Mouse (Mus musculus) c-Kit-negative CD71-positive TER-119-positive erythroid progenitor cells, embryonic 14.5 days (primary cell): Measurements from ENCODE around the gene Plin4.

Experiments used
- DNase-seq: peaks from one replicate; pipeline ENCODE4 v3.0.0-alpha.2; 2013; ENCODE audit warnings: low read depth, low spot score

Plin4 gene

DNA sequence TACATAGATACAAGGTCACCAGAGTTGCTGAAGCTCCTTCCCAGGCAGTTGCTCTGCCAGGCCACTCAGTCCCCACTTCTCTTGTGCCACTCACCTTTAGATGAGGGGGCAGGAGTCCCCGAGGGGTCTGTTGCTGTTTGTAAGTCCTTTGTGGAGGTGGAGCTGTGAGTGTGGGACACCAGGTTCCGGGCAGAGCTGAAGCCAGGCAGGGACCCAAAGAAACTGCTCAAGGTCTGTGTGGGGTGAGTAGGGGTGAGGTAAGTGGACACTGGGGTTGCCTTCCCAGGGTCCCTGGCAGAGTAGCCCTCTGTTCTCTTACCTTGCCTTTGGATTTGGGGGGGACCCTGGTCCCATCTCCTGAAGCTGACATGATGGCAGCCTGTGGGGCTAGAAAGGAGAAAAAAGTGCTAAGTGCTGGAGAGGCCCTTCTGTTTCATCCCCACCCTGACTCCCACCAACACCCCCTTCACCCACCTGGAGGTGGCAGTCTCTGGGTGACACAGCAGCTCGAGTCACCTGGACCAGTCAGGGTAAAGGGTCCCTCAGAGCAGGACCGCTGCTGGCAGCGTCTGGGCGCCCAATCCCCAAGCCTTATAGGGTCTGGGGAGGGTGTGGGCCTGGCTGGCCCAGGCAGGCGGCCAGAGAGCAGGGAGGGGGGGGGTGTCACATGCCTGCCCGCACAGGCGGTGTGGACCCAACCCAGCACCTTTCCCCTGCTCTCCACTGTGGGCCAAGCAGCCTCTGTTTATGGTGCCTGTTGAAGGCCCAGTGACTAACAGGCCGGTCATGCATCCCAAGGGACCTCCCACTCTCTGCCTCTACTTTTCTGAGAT, at the start of gene Plin4:
Gene Plin4, minus strand, starts transcription at position 585 of the 833 bp plus-strand sequence.
- no peak for DNase-seq

DNA sequence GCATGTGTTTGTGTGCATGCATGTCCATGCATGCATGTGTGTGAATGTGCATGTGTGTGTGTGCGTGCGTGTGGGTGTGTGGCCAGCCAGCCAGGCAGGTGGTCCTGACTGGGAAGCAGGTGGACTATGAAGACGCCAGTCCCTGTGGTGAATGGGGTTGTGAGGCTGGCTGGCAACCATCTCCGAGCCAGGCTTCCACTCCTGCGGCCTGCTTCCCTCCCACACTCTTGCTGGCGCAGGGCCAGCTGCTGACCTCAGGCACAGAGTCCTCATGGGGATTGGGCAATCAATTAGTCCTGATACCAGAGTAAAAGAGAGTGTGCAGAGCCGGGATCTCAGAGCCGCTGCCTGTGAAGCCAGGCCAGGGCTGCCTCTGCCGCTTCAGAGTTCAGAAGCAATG, 44.0 kb upstream of the Plin4 start:
- no peak for DNase-seq

DNA sequence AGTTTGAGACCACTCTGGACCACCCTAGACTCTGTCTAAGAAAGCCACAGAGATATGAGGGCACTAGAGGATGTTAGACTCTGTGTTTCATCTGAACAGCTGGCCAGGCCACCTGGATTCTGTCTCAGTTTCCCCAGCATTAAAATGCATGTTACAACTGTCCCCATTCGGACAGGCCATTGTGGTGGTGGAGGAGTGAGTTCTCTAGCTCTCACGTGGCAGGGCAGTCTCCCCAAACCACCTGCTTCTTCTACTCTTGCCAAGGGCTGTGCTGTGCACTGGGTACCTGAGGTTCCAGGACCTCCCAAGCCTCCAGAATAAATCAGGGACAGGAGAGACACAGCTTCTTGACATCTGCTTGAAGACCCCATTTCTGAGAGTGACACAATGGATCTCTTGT, 40.3 kb upstream of the Plin4 start:
- no peak for DNase-seq

DNA sequence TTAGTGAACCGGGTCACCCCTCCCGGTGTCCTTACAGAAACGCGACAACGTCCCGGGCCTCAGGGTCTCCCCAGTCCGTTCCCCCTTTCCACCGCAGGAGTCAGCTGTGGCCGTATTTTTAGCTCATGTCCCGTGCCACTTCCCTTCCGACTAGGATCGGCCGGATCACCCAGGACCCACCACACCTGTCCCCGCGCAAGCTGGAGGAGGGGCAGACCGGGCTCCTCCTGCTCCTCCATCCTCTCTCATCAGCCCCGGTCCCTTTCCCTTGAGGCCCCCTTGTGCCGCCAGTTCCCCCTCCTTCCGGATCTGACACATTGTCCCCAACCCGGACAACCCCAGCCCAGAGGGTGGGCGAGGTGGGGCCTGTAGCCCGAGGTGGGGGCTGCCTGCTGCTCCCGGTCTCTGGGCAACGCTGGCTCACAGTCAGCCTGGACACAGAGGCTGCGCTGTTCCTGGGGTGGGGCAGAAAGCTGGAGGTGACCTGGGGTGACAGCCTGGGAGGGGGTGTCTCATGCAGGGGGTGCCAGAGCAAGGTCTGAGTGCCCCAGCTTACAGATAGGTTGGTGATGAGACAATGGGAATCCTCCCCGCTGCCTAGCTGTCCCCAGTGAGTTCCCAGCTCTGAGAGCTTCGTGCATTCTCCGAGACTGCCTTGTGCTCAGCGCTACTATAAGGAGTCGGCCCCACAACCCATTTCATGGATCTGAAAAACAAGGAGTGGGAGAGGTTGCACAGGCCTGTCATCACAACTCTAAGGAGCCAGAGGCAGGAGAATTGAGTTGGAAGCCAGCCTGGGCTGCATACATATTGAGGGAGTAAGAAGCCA, 39.4 kb upstream of the Plin4 start:
- no peak for DNase-seq

DNA sequence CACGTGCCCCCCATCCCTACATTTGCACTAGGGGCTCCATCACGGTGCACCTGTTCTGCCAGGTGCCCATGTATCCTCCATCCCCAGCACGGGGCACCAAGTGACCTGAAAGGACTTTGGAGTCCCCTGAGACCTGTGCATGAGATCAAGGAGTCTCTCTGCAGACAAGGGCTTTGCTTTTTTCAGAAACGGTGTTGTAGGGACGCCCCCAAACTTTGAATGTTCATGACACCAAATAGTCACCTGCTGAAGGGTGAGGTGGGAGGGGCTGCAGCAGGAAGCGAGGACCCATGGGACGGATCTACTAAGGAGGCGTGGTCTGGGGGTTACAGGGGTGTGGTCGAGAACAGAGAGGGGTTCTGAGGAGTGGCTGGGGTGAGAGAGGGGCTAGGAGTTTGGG, 38.7 kb upstream of the Plin4 start:
- no peak for DNase-seq

DNA sequence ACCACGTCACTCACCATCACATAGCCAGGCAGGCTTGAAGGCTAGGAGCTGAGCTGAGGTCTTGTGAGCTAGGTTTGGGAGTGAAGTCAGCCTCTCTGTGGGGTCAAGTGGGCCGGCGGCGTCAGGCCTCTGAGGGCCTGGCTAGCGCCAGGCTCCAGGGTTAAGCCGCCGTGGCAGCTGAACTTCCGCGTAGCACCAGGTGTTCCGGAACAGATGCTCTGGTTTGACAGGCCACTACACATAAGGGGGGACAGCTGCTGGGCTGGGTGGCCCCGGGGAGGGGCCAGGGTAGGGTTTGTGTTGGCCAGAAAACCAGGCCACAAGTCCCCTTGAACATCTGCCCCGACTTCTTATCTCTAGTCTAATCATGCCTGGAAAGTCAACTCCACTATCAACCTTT, 37.8 kb upstream of the Plin4 start:
- no peak for DNase-seq

DNA sequence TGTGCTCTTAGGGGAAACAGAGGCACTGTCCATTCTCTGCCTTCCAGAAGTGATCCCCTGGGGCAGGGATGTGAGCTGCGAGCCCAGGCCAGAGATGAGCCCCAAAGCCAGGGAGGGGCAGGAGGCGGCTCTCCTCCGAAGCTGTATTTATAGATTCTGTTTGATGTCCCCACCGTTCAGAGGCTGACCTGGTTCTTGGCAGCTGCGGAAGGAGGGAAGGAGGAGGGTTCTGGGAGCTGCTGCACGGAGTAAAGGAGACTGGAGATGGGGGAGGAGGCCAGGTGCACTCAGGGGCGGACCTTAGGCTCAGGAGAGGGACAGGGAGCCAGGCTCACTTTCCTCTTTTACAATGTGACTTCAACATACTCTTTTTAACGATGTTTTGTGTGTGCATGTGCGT, 36.5 kb upstream of the Plin4 start:
- DNase-seq: no peak

DNA sequence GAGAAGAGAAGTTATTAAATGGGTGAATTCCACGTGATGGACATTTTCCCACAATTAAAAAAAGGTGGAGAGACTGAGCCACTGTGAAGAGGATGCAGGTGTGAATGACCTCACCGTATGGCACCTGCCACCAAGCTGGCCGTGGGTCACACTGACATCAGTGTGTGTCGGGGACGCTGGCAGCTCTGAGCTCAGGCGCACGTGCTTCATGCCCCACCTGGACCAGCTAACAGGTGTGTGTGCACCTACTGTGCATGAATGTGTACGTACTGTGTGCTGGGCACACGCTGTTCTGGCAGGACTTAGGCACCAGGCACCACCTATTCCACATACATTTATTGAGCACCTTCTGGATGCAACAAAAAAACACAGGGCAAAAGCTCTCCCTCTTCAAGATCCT, 34.9 kb upstream of the Plin4 start:
- no peak for DNase-seq

DNA sequence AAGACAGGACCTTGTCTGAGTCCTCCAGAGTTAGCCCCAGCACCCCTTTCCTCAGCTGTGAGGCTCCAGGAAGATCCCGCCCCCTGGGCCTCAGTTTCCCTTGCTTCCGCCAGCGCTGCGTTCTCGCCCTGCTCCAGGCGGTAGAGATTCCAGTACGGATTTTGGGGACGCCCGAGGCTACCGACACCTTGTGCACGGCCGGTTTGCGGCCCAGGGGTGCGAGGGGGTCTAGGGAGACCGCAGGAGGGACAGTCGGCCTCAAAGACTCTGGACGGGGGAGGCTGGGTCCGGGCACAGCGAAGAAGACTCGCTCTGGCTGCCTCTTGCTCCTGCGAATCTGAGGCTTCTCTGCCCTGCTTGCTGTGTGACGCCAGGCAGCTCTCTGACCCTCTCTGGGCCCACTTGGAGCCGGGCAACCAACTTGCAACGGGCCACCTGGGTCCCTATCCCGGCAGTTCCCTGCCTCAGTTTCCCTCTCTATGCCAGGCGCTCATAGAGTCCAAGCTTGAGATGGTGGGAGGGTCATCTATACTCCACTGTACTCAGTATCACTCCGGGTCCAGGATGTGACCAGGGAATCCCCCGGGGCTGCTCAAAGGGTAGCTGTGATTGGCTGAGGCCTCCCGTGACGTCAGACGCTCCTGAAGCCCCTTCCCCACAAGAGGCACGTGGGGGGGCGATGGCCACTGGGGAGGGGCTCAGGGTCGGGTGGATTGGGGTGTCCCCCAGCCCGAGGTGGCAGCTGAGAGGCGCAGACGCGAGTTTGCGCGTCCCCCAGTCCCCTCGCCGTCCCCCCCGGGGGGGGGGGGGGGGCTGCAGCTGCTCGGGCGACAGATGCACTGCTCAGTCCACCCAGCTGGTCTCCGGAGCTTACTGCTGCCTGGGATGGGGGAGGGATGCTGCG, 32.4 kb upstream of the Plin4 start:
- DNase-seq: no peak

DNA sequence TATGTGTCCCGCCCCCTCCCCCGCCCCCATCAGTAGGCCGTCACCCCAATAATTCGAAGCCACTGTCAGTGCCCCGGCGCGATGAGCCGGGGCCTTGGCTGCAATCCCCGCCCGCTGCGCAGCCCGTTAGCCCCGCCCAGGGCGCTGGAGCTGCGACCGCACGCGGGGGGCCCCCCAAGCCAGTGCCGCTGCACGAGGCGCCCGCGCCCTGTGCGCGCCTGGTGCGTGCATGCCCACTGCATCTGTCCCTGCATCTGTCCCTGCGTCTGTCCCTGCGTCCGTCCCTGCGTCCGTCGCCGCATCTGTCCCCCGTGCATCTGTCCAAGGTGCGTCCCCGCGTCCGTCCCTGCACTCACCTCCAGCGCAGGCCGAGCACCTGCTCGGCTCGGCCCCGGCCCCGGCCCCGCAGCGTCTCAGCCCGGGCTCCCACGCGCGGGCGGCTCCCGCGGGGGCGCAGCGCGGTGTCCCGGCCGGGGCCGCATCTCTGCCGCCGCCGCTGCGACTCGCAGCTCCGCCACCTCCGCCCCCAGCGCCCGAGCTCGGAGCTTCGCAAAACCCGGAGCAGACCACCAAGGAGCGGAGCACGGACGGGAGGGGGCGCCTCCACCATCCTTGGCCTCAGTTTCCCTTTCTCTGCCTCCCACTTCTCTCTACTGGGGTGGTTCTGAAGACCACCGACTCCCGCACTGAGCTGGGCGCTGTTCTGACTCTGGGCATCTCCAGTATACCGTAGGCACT, 30.4 kb upstream of the Plin4 start, which contains the start of gene Sema6b:
Gene Sema6b, minus strand, starts transcription at position 486 of the 738 bp plus-strand sequence.
- DNase-seq: no peak

DNA sequence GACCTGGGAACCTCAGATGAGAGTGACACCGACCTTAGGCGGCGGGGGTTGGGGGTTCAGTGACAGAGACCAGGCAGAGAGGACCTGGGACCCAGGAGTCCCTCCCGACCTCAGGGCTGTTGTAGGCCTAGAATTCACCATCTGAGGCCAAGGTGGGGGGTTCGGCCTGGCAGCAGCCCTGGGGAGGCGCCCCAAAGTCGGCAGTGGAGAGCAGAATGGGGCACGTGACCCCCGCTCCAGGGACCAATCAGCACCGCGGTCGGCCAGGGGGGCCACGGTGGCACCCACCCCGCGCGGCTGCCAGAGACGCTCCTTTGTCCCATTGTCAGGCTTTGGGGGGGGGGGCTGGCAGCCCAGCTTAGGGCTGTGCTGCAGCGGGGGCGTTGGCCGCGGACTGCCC, 29.8 kb upstream of the Plin4 start:
- DNase-seq: no peak

DNA sequence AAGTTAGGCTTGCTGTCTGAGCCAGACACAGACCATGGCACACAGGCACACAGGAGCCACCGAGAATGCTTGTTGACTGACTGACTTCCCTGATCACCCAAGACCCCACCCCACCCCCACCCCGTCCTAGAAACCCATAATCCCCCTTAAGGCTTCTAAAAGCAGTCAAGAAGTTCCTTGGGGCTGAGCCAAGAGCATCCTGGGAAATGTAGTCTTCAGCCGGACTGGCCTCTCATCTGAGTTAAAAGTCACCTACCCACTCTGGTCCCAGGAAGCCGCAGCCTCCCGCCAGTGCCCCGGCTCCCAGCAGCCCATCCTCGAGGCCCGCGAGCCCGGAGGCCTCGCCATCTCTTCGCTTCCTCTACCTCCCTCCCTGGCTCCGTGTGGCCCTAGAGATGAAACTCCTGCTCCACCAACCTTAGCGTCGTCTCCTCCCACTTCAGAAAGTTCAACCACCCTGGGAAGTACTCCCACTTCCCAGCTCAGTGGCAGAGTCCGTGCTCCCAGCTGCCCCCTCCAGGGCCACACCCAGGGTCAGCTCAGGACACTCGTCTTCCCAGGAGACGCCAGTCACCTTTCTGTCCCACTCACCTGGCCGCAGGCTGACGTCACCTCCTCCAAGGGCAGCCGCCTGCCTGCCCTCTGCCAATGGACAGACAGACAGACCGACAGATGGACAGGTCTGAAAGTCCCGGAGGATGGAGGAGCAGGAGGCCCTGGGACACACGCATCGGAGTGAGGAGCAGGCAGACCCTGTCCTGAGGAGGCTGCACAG, 28.4 kb upstream of the Plin4 start:
- no peak for DNase-seq

DNA sequence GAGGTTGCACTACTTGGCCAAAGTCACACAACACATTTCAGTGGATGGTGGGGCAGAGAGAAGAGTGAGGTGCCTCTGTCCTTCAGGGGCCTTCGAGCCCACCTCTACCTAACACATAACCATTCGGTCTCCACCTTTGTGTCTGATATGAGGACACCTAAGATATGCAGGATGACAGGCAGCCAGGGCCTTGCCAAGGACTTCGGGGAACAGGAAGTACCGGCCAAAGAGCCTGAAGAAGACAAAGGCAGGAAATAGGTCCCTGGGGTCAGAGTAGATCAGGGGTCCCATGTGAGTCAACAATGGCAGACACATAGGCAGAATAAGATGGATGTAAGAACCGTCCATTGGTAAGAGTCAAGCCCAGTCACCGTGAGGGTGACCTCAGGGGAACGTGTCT, 27.0 kb upstream of the Plin4 start:
- no peak for DNase-seq

DNA sequence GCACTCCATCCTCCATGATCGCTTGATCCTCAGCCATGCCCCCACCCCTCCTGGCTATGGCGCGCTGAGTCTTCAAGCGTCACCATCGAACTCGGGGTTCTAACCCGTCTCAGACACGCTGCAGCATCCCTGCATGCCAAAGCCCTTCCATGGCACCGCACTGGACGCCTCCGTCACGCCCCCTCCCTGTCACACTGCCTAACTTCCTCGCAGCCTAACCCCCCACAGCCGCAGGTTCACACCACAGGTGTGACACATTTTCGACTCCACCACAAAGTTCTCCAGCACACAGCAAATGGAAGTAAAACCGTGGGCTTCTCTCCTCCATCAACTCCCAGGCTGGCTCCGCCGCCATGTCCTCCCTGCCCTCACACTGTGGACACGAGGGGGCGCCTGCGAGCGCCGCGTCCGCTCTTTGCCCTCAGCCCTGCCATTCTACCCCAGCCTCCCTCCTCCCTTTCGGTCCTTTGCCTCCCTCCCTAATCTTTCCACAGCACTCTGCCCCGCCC, 24.9 kb upstream of the Plin4 start:
- DNase-seq: peak; percentile 37

DNA sequence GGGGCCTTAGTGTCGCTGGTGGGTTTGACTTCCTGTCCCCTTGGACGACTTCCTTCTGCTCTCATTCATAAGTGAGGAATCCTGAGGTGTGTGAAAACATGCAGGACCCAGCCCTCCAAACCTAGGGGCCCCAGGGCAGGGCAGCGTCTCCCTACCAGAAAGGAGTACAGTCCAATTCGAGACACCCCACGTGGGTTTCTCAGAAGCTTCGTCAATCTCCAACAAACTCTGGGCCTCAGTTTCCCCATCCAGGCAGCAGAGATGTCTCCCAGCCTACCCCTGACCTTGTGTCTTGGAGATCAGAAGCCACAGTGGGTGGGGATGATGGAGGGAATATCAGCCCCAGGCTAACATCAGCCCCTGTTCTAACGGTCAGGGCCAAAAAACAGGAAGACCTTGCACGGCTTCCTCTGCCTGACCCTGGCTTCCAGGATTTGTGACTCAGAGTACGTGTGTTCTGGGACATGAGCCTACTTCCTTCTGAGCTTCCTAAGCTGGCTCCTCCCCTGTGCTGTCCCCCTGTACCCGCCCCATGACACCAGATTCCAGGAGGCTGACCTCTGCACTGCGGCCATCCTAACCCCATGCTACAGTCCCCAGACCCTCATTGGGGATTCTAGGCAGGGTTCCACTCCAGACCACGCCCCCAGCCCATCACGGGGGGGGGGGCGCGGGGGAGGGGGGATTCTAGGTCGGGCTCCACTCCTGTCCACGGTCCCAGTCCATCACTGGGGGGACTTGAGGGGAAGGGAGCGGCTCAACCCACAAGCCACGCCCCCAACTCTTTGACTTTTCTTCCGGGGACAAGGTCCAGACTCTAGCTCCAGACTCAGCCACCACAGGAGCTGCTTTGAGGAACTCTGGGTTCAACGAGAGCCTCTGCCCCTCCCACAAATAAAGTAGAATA, 24.1 kb upstream of the Plin4 start:
- DNase-seq: no peak

DNA sequence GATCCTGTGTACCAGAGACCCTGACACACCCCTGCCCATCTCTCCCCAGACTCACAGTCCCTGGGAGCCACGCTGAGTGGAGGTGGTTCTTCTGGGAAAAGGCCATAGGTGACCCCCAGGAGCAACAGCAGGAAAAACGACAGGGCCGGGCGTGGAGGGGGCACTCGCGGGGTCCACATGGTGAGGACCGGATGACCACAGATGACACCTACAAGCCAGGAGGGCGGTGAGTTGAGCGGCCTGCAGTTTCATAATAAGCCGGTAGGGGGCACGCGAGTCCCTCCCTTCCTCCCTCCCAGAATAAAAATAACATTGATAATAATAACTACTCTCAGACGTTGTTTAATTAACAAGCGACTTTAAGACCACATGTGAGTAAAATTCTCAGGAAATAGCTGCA, 23.1 kb upstream of the Plin4 start:
- DNase-seq: peak; percentile 54

DNA sequence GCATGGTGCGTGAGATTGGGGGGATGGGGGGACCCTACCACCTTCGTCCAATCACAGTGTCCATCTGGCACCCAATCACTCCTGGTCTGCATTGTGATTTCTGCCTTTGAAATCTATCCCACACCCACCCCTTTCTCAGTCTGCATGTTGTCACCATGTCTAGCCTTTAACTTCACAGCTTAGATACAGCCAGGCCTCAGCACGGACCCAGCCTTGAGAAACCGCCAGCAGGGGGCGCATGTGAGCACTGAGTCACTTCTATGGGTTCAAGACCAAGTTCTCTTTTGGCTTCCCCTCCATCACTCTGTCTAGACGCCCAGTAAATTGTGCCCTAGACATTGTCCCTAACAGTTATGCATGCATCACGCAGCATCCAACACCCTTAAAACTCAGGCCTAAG, 22.2 kb upstream of the Plin4 start:
- DNase-seq: peak; percentile 54

DNA sequence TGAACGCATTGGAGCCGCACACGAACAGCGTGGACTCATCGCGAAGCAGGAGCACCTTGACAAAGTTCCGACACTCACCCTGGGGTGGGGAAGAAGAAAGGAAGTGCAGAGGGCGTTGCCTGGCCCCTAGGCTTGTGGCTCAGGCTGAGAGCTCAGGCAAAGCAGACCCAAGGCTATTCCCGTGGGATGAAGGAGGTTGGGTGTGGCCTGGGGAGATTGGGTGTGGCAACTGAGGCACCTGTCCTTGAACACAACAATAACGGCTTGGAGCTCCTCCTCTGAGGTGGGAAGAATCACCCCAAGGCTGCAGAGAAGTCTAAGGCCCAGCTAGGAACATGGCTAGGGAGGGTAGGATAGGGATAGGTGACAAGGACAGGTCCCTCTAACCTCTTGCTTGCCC, 21.5 kb upstream of the Plin4 start:
- DNase-seq: no peak

DNA sequence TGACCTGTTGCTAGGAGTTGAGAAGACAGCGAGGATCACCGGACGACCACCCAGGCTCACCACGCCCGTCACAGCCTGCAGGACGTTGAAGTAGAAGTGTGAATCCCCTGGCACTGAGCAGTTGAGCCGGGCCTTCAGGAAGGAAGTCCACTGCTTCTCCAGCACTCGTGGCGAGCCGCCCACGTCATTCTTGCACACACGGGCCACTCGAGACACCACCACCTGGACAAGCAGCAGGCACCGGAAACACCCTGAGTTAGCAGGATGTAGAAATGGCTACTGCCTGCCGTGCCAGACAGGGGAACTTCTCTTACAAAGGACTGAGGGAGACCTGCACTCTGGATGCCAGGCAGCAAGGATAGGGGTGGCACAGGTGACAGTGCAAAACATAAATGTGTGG, 18.6 kb upstream of the Plin4 start:
- no peak for DNase-seq
